ENCODE assay signal across 21 mouse cellular contexts in the genomic region with DNA sequence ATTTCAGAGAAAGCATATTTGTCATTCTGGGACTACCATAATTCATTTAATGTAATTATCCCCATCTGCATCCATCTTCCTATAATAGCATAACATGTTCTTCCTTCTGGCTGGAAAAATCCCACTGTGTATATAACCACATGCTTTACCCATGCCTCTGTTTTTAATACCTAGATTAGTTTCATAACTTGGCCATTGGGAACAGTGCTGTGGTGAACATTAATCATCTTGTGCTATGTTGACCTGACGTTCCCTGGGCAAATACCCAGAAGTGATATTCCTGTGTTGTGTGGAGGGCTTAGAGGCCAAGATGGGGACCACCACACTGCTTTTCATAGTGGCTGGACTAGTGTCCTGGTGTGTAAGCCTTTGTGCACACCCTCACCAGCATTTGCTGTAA. TPM values are rescaled to one million over a fixed set of nuclear protein-coding genes. Genes with fewer than 3 reads are reported as not detected.
DNase-seq lines count a peak whose midpoint lies in the region; ATAC-seq and TF ChIP-seq lines count a peak whose summit lies in the region.
"Had no signal": no experiment of that assay in that cellular context is flagged by ENCODE, and none has a peak within 500 bp of the region (broad histone marks: within the 10 kb centered on the region; RNA-seq: fewer than 3 reads in every experiment).

No protein-coding gene starts in this region.

- H3K27me3 ChIP-seq in forebrain, embryonic 11.5 days (ENCODE audit: control insufficient read depth, insufficient read depth, low read length): no peaks in the 10 kb centered on the region
- no peaks in the 10 kb centered on the region for H3K27me3 ChIP-seq in forebrain, embryonic 15.5 days
- no peaks in the 10 kb centered on the region for H3K27me3 ChIP-seq in midbrain, embryonic 11.5 days (ENCODE audit: control insufficient read depth, insufficient read depth, low read length)
- H3K27me3 ChIP-seq in midbrain, embryonic 13.5 days: no peaks in the 10 kb centered on the region
- H3K27me3 ChIP-seq in kidney, adult 2 months (replicated peaks; ENCODE audit: control insufficient read depth, insufficient read depth, low read length): no peaks in the 10 kb centered on the region
- H3K27me3 ChIP-seq: Patski had no signal

- no peak overlapping the region for H3K9ac ChIP-seq in forebrain, embryonic 11.5 days (ENCODE audit: low read length)
- no peak overlapping the region for H3K9ac ChIP-seq in forebrain, embryonic 15.5 days (replicated peaks)
- H3K9ac ChIP-seq in midbrain, embryonic 11.5 days (ENCODE audit: low read length): no peak overlapping the region
- no peak overlapping the region for H3K9ac ChIP-seq in midbrain, embryonic 13.5 days (replicated peaks)
- H3K9ac ChIP-seq: hindbrain, embryonic 14.5 days had no signal

- 94% methylated on average over 1 of the region's 1 CpGs for WGBS in forebrain, embryonic 11.5 days
- 81% methylated on average over 1 of the region's 1 CpGs for WGBS in forebrain, embryonic 15.5 days
- WGBS in midbrain, embryonic 11.5 days: 91% methylated on average over 1 of the region's 1 CpGs
- 89% methylated on average over 1 of the region's 1 CpGs for WGBS in midbrain, embryonic 13.5 days
- 68% methylated on average over 1 of the region's 1 CpGs for WGBS in kidney, adult 2 months

- no peak overlapping the region for H3K27ac ChIP-seq in forebrain, embryonic 11.5 days (ENCODE audit: low read depth, low read length)
- no peak overlapping the region for H3K27ac ChIP-seq in forebrain, embryonic 15.5 days (replicated peaks)
- no peak overlapping the region for H3K27ac ChIP-seq in midbrain, embryonic 11.5 days (ENCODE audit: low read depth, low read length)
- no peak overlapping the region for H3K27ac ChIP-seq in midbrain, embryonic 13.5 days
- H3K27ac ChIP-seq in kidney, adult 2 months (ENCODE audit: insufficient read depth, low read depth, low read length): no peak overlapping the region
- H3K27ac ChIP-seq: embryonic facial prominence, embryonic 10.5 days; heart, adult 2 months; hindbrain, embryonic 10.5 days; hindbrain, embryonic 14.5 days had no signal

- peak; percentile 4 for DNase-seq in forebrain, embryonic 11.5 days (ENCODE audit: low spot score)
- DNase-seq in midbrain, embryonic 11.5 days (ENCODE audit: low spot score, missing footprints): peak; percentile 28
- DNase-seq in adipocyte (ENCODE audit: low spot score): peak; percentile 69
- no peak for DNase-seq in thymus, postnatal 0 days (ENCODE audit: low spot score)
- DNase-seq in kidney, adult 2 months: no peak
- DNase-seq: adrenal gland, adult 2 months; adrenal gland, postnatal 25 days; cerebellum, adult 2 months; cerebellum, postnatal 10 days; gastrocnemius, postnatal 36 days; heart, adult 2 months had no signal

- H3K9me3 ChIP-seq in forebrain, embryonic 11.5 days (ENCODE audit: control insufficient read depth, low read length): no peaks in the 10 kb centered on the region
- peaks cover 5% of the 10 kb centered on the region; the same call in 1 of the 2 replicates for H3K9me3 ChIP-seq in forebrain, embryonic 15.5 days
- no peaks in the 10 kb centered on the region for H3K9me3 ChIP-seq in midbrain, embryonic 11.5 days (ENCODE audit: control insufficient read depth, low read length)
- H3K9me3 ChIP-seq in midbrain, embryonic 13.5 days: peaks cover 1% of the 10 kb centered on the region; the same call in 1 of the 2 replicates

- no peaks in the 10 kb centered on the region for H3K36me3 ChIP-seq in forebrain, embryonic 11.5 days (ENCODE audit: control insufficient read depth, insufficient read depth, low read length)
- no peaks in the 10 kb centered on the region for H3K36me3 ChIP-seq in forebrain, embryonic 15.5 days
- no peaks in the 10 kb centered on the region for H3K36me3 ChIP-seq in midbrain, embryonic 11.5 days (ENCODE audit: control insufficient read depth, insufficient read depth, low read length)
- no peaks in the 10 kb centered on the region for H3K36me3 ChIP-seq in midbrain, embryonic 13.5 days
- H3K36me3 ChIP-seq in kidney, adult 2 months (ENCODE audit: control insufficient read depth, insufficient read depth, low read length): no peaks in the 10 kb centered on the region
- H3K36me3 ChIP-seq: embryonic facial prominence, embryonic 10.5 days; hindbrain, embryonic 10.5 days had no signal

- H3K4me1 ChIP-seq in forebrain, embryonic 11.5 days (replicated peaks; ENCODE audit: control insufficient read depth, insufficient read depth, low read length): no peaks in the 10 kb centered on the region
- no peaks in the 10 kb centered on the region for H3K4me1 ChIP-seq in forebrain, embryonic 15.5 days
- H3K4me1 ChIP-seq in midbrain, embryonic 11.5 days (ENCODE audit: control insufficient read depth, insufficient read depth, low read length): no peaks in the 10 kb centered on the region
- no peaks in the 10 kb centered on the region for H3K4me1 ChIP-seq in midbrain, embryonic 13.5 days (replicated peaks)
- H3K4me1 ChIP-seq in kidney, adult 2 months (ENCODE audit: control insufficient read depth, insufficient read depth, low read length): no peaks in the 10 kb centered on the region
- H3K4me1 ChIP-seq: hindbrain, embryonic 10.5 days had no signal

- H3K4me2 ChIP-seq in forebrain, embryonic 11.5 days (ENCODE audit: low read depth, low read length, severe bottlenecking): no peak overlapping the region
- H3K4me2 ChIP-seq in forebrain, embryonic 15.5 days (replicated peaks): no peak overlapping the region
- no peak overlapping the region for H3K4me2 ChIP-seq in midbrain, embryonic 11.5 days
- no peak overlapping the region for H3K4me2 ChIP-seq in midbrain, embryonic 13.5 days (replicated peaks)
- H3K4me2 ChIP-seq: heart, embryonic 11.5 days; hindbrain, embryonic 14.5 days had no signal

- no peak overlapping the region for H3K4me3 ChIP-seq in forebrain, embryonic 11.5 days (ENCODE audit: low read depth, low read length)
- no peak overlapping the region for H3K4me3 ChIP-seq in forebrain, embryonic 15.5 days
- H3K4me3 ChIP-seq in midbrain, embryonic 11.5 days (ENCODE audit: low read depth, low read length): no peak overlapping the region
- H3K4me3 ChIP-seq in midbrain, embryonic 13.5 days (replicated peaks): no peak overlapping the region
- H3K4me3 ChIP-seq in kidney, adult 2 months (ENCODE audit: insufficient read depth, low read depth, low read length): no peak overlapping the region
- H3K4me3 ChIP-seq: embryonic facial prominence, embryonic 10.5 days; heart, adult 2 months; hindbrain, embryonic 10.5 days had no signal

- ATAC-seq in forebrain, embryonic 11.5 days (replicated peaks; ENCODE audit: low FRiP score): no peak
- ATAC-seq in forebrain, embryonic 15.5 days (replicated peaks): no peak
- ATAC-seq in midbrain, embryonic 11.5 days (ENCODE audit: low FRiP score): no peak
- no peak for ATAC-seq in midbrain, embryonic 13.5 days
- ATAC-seq: activated CD4-positive, CD25-positive, alpha-beta regulatory T cell, adult 4 months; forebrain, embryonic 14.5 days; Patski had no signal

- TF ChIP-seq CTCF in kidney, adult 2 months (conservative IDR thresholded peaks at IDR 0.05; ENCODE audit: insufficient read depth, insufficient read length, low read depth, low read length): no peak

- no peak for TF ChIP-seq POLR2A in kidney, adult 2 months (IDR thresholded peaks at IDR 0.05; ENCODE audit: low read depth, low read length)

RNA-seq across cellular contexts. Expression of a gene that starts 22.0 kb away (rescaled TPM):
- polyA plus RNA-seq in forebrain, embryonic 11.5 days (2014; fragmentation: Nextera tagmentation; extraction: Ambion mirVana): 2.0 and 2.1 TPM in 2 replicates
- polyA plus RNA-seq in forebrain, embryonic 15.5 days (2015; fragmentation: Nextera tagmentation; extraction: Ambion mirVana): 6.3 and 8.2 TPM in 2 replicates
- polyA plus RNA-seq in midbrain, embryonic 11.5 days (2014; fragmentation: Nextera tagmentation; extraction: Ambion mirVana): 2.2 and 2.3 TPM in 2 replicates
- 5.9 and 7.1 TPM in 2 replicates for polyA plus RNA-seq in midbrain, embryonic 13.5 days (2015; fragmentation: Nextera tagmentation; extraction: Ambion mirVana)
- polyA plus RNA-seq in thymus, postnatal 0 days (2015; fragmentation: Nextera tagmentation; extraction: Ambion mirVana): 2.1 TPM in 2 replicates
- polyA plus RNA-seq in kidney, adult 2 months (2012; rRNA removed): 3.0 and 4.6 TPM in 2 replicates
- polyA plus RNA-seq: activated CD4-positive, CD25-positive, alpha-beta regulatory T cell, adult 4 months; C2C12 had no signal

Comparison
In these comparisons a context has a peak if more than half of its experiments do, and no peak if none do; other contexts are left out.
1. DNase-seq: peak in forebrain, embryonic 11.5 days (single experiment), midbrain, embryonic 11.5 days (single experiment) and adipocyte (single experiment); none in thymus, postnatal 0 days (single experiment) and kidney, adult 2 months (single experiment).